Mouse (Mus musculus): ENCODE data around the gene Def6.

DNA sequence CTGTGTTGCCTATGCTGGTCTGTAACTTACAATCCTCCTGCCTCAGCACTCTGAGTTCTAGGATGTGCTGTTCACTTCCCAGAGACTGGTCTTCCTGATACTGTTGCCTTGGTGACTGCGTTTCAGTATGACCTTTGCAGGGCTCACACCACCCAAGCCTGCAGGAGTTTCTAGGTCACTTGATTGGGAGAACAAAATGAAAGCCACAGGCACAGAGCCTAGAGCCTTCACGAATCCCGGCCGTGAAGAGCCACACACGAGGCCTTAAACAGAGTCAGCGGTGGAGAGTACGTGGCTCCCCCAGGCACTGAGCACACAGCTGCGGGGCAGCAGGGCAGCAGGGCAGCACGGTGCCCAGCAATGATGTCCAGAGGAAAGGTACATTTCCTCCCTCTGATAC lies 50.7 kb downstream of the Def6 start:
- TF ChIP-seq CTCF (conservative IDR thresholded peaks at IDR 0.05 in 1 of 2, IDR thresholded peaks at IDR 0.05 in 1 of 2; ENCODE audit: low read depth in 2 of 2, low read length in 2 of 2), result no peak
- no peak for TF ChIP-seq MAZ (IDR thresholded peaks at IDR 0.05; ENCODE audit: low read depth, low read length)
- TF ChIP-seq USF1 (IDR thresholded peaks at IDR 0.05; ENCODE audit: low read depth, low read length), result no peak
- TF ChIP-seq BHLHE40 (IDR thresholded peaks at IDR 0.05; ENCODE audit: low read depth, low read length), result no peak
- TF ChIP-seq TCF12 (IDR thresholded peaks at IDR 0.05; ENCODE audit: low read depth, low read length), result no peak
